Mouse (Mus musculus): Measurements from ENCODE around the gene Trim54.

Trim54 gene

GRCm38 (mm10) chr5:31108000-31108490 lies 8.5 kb upstream of the Trim54 start, which contains the start of gene Slc30a3:
Gene Slc30a3, minus strand, starts transcription at chr5:31108237.
- no peak for DNase-seq

DNA sequence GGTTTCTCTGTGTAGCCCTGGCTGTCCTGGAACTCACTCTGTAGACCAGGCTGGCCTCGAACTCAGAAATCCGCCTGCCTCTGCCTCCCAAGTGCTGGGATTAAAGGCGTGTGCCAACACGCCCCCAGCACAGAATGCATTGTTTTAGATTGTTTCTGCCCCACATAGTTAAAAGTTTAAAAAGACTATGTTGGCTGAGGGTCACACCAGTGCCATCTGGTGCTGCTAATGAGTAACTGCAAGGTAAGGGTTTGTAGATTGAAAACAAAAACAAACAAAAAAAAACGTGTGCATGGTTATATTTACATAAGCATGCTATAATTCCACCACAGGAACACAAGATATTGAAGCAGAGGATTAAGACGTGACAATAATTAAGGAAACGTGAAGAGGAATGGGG lies 5.7 kb upstream of the Trim54 start:
- no peak for DNase-seq

DNA sequence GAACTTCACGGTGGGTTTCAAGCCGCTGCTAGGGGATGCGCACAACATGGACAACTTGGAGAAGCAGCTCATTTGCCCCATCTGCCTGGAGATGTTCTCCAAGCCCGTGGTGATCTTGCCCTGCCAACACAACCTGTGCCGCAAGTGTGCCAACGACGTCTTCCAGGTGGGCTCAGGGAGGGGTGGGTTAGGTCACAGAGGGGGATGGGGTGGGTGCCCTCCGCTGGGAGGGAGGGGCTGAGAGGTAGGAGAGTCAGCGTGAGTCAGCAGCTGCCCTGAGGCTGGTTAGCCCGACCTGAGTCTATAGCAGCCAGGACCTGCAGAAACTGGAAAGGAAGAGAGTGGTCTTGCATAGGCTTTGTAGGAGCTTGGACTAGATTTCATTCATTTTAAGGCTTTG lies 400 bp downstream of the Trim54 start:
- no peak for DNase-seq

- no peak for DNase-seq
Measured at GRCm38 (mm10) chr5:31121111-31121510, 4.6 kb downstream of the Trim54 start.

DNA sequence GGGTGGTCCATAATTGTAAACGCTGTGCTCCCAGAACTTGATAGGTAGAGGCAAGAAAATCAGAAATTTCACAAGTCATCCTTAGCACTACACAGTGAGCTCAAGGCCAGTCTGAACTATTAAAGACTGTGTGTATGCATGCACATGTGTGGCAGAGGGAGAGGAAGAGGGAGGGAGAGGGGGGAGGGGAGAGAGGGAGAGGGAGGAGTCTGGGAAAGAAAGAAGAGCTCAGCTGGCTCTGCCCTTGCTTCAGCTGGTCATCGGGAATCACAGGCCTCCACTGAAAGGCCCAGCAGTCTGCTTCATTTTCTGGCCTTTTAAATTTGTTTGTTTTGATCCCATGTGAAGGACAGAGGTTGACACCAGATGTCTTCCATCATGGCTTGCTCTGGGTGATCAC lies 7.0 kb downstream of the Trim54 start:
- DNase-seq: no peak

DNA sequence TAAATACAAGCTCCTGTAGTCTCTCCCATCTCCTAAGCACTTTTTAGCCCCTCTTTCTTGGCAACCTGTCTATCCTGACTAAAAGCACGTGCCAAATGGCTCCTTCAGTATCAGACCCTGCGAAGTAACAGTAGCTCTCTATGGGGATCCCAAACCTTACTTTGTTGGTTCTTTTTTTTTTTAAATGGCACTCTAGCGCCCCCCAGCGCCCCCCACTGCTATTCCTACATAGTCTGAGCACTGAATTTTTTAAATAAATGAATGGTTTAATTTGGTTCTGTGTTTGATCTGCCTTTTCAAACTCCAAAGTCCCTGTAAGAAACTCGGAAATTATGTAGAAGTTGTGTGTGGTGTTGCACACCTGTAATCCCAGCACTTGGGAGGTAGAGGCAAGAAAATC lies 9.5 kb downstream of the Trim54 start:
- no peak for DNase-seq

GRCm38 (mm10) chr5:31136730-31137424 lies 20.4 kb downstream of the Trim54 start:
- DNase-seq: peak; percentile 31

DNA sequence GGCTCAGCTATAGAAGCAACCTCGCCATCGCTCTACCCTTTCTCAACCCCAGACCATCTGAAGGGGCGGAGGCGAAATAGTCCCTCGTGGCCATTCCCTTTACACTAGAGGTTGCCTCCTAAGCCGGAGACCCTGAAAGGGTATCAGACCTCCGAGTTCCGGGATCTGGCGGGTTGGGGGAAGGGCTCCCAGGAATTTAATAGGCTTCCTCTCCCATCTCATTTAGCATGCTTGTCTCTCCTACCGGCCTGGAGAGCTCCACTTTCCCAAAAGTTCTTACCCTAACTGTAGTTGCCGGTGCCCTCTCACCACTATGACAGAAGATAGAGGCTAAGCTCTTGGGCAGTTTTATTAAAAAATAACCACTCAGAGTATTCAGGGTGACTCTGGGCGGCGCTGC lies 21.1 kb downstream of the Trim54 start:
- DNase-seq: no peak

DNA sequence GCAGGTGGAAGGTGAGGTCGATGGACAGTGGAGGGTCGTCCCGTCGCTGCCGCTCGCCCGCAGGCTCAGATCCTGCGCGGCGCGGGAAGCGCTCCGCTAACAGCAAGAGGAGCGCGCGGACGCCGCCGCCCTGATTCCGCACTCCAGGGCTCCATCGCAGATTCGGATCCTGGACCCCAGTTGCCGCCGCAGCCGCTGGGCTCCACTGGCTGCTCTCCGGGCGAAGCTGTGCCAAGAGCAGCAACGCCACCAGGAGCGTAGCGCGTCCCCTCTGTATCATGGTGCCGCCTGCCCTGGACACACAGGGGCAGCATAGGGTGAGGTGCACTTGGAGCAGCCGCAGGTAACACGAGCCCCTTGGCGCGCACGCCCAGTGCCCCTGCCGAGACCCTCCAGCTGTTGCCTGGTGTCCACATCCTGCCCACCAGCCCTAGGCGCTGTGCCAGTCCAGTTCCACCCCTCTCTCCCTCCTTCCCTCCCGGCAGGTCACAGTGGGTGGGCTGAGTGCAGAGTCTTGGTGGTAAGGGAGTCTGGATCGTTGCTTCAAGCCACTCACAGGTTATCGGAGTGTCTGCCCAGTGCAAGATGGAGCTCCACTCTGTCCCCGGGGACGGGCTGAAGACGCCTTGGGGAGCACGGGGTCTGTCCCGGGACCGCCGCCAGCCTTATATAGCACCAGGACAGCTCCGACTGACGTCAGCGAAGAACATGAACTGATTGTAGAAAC lies 21.9 kb downstream of the Trim54 start, which contains the start of gene Ucn:
TSS of gene Ucn (minus strand) at position 589 of the 727 bp plus-strand sequence.
- DNase-seq: peak; percentile 20

DNA sequence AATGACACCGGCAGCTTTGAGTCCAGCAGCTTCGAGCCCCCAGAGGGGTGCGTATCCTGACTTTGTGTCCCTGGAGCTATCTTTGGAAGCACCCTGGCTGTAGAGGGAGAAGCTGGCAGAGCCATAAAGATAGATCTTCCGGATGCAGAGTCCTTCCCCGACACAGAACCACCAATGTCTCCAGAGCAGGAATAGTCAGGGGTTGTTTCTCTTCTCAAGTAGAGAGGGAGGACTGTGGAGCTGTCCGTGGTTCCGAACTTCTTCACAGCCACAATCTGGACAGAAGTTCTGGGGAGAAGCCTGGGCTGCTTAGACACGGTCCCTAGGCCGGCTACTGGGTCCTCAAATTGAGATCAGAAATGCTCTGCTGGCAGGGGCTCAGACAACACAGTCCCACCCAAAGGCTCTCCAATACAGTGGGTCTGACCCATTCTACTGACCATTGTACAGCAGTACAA lies 22.5 kb downstream of the Trim54 start:
- DNase-seq: no peak

- DNase-seq: no peak
Measured at GRCm38 (mm10) chr5:31149781-31150180, 33.3 kb downstream of the Trim54 start.

DNA sequence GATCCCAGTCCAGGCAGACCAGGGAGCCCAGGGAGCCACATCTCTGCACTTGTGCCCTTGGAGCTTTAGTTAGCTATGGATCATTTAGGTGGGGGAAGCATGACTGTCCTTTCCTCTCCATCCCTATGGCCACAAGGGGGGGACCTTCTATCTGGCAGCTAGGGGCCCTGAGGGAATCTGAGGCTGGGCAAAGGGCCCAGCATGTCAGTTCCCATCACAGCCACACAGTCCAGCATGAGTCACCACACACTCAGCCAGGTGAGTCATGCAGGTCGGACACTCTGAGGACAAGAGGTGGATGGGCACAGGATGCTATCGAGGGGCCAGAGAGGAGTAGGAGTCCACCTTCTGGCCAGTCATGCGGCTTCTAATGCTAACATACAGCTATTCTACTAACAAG lies 35.2 kb downstream of the Trim54 start:
- DNase-seq: no peak

DNA sequence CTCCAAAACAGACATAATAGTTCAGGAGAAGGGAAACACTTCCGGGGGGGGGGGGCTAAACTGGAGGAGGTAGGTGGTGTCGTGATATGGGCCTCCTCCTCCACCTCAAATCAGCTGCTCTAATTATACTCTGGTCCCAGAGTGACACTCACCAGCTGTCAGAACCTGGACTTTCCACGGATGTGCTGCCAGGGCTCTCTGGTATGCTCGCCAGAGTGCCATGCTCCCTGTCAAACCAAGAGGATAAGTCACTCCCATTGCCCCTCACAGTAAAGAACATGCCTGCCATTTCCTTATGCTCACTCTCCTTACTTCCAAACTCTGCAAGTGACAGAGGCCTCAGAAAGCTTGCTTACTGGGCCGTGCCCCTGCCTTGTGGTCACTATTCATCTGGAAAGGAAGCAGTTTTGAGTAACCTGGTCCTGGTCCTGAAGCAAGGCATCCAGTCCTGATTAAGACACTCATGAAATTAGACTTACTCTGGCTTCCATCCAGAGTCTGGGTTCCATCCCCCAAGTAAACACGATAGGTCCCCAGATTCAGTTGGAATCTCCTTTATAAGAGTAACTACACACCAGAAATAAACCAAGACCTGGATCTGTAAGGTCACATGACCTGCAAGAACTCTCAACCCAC lies 37.1 kb downstream of the Trim54 start:
- no peak for DNase-seq

GRCm38 (mm10) chr5:31154152-31154553 lies 37.6 kb downstream of the Trim54 start, which contains the start of gene Mpv17:
Gene Mpv17, minus strand, starts transcription at chr5:31154251.
- peak; percentile 76 for DNase-seq

DNA sequence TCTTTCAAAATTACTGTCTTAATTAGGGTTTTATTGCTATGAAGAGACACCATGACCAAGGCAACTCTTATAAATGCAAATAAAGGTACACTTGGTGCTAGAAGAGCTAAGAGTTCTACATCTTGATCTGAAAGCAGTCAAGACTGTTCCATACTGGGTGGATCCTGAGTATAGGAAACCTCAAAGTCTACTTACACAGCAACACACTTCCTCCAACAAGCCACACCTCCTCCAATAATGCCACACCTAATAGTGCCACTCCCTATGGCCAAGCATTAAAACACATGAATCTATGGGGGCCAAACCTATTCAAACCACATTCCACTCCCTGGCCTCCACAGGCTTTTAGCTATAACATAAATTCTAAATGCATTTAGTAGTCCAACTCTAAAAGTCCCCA lies 46.0 kb downstream of the Trim54 start:
- DNase-seq: no peak

DNA sequence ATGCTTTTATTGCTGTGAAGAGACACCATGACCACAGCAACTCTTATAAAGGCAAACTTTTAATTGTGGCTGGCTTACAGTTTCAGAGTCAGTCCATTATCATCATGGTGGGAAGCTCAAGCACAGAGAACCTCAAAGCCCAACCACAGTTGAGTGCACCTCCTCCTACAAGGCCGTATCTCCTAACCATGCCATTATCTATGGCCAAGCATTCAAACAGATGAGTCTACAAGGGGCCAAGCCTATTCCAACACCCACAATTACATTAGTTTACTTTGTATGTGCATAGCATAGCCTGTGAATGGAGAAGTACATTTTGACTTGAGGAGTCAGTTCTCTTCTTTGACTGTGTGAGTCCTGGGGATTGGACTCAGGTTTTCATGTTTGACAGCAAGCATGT lies 48.4 kb downstream of the Trim54 start:
- DNase-seq: no peak

DNA sequence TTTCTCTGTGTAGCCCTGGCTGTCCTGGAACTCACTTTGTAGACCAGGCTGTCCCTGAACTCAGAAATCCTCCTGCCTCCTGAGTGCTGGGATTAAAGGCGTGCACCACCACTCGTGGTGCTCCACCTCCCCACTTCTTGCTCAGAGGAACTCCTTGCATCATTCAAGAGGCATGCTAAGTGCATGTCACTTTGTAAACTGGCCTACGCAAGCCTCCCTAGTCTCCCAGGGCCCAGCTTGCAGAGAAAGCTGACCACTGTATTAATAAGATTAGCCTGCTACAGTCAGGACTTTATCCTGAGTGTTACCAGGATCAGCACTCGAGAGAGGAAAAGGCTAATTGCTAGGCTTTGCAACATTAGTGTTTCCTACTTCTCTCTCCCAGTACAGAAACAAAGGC lies 52.1 kb downstream of the Trim54 start:
- DNase-seq: no peak

DNA sequence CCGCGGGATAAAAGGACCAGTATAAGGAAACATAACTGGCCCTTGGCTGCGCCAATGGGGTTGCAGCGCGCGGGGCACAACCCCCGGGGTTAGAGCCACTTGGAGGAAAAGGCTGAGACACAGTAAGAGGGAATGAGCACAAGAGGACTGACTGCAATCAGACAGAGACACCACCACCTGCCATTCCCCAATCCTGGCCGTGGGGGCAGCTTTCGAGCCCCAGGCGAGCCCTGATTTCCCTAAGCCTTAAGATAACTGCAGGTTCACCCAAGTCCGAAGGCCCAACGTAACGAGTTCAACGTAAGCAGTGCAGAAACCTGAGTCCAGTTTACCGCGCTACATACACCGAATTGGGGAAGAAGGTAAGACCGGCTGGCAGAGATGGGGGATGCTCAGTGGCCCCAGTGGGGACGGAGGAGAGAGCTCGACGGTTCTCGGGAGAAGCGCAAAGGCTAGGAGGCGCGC lies 62.8 kb downstream of the Trim54 start:
- DNase-seq: no peak

- peak; percentile 96 for DNase-seq
Measured at GRCm38 (mm10) chr5:31179766-31180630, 63.5 kb downstream of the Trim54 start, which contains the start of the genes Gm29609 and Gtf3c2. Gene Gm29609, minus strand, starts transcription at chr5:31179911. Gene Gtf3c2, minus strand, starts transcription at chr5:31180144.

- no peak for DNase-seq
Measured at GRCm38 (mm10) chr5:31181183-31181770, 64.8 kb downstream of the Trim54 start.

DNA sequence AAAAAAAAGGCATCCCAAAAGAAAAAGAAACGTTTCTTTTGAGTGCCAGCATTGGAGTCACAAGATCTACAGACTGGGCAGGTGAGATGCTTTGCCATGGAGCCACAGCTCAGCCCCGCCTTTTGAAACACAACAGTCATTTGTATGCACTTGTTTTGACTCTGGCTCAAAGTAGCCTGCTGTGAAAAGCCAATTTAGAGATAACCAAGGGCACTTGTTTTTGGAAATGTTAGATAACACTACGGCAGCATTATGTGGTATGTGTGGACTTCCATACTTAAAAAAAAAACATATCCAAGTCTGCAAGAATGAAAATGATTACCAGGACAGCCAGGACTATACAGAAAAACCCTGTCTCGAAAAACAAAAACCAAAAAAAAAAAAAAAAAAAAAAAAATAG lies 67.2 kb downstream of the Trim54 start:
- no peak for DNase-seq
